Mouse (Mus musculus): ENCODE data around the gene Gm11011. TPM values are rescaled to one million over a fixed set of nuclear protein-coding genes. Genes with fewer than 3 reads are reported as not detected.

Gene Gm11011
- total RNA-seq, 1 experiment from 2014 or later, result not detected

DNA sequence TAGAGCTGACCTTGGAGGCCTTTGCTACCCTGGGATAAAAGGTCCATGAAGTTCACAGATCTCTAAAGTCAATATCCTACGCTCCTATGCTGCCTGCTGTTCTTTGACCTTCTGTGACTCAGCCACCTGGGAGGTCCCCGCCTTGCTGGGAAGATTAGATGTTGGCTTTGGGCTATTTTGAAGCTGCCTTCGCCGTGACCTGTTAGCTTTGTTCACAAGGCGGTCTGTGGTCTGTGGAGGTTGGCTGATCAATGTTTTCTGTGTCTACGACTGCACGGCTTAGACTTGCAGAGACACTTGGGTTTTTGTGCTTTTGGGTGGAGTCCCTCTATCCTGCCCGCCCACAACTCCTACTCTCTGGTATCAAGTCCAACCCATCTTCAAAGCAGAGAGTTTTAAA, 2.9 kb upstream of the Gm11011 start:
- ATAC-seq (replicated peaks; ENCODE audit: low read depth, poor library complexity, severe bottlenecking), result no peak

DNA sequence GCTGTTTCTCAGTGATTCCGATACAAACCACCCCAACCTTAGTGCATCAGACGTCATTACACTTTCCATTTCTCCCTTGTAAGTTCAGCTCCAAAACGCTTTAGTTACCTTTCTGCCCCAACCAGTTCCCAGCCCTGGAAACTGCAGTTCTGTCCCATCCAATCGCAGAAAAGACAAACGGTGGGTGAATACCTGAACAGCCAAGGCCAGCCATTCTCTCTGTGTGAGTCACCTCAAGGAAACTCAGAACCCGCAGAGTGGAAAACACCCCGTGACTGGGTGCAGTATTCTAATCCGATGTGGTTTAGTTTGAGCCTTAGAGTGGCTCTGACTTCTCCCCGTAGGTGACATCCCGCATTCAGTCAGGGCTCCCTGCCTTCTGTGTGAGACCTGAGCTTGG, 2.2 kb upstream of the Gm11011 start:
- no peak for ATAC-seq (replicated peaks; ENCODE audit: low read depth, poor library complexity, severe bottlenecking)

DNA sequence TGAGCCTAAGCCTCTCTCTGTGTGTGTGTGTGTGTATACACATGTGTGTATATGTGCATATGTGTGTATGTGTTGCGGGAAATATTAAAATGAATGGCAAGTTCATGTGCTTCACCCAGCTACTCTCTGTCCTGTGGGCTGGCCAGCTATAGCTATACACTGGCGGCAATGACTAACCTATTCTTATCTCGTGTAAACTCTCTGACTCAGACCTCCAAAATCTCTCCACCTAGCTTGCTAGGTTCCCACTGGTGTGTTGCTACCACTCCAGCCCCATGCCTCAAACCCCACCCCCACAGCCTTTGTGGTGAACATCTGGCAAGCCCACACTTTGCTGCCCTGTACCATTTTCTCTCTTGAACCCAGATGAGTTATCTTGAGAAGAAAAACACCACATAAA, 857 bp downstream of the Gm11011 start:
- no peak for ATAC-seq (replicated peaks; ENCODE audit: low read depth, poor library complexity, severe bottlenecking)

DNA sequence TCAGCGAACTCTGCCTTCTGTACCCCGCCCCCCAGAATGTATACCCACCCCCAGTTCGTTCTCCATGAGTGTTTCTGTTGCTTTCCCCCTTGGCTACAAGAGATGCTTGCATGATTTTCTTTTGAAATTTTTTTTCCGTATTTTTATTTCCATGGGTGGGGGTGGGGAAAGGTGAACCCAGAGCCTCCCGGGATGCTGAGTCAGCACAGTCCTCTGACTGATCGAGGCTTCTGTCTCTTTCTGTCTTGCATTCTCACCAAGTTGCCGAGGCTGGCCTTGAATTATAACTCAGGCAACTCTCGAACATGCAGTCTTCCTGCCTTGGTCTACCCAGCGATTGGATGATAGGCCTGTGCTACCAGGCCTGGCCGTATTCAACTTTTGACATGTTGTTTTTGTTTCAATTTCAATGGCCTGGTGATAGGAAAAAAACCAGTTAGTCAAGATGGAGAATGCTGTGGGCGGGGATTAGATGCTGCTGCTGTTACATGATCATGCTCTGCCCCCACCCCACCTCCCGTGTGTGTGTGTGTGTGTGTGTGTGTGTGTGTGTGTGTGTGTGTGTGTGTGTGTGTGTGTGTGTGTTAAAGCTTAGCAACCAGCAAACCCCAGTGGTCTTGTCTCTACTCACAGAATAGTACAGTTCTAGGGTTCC, 1.8 kb downstream of the Gm11011 start:
- ATAC-seq (replicated peaks; ENCODE audit: low read depth, poor library complexity, severe bottlenecking), result no peak

DNA sequence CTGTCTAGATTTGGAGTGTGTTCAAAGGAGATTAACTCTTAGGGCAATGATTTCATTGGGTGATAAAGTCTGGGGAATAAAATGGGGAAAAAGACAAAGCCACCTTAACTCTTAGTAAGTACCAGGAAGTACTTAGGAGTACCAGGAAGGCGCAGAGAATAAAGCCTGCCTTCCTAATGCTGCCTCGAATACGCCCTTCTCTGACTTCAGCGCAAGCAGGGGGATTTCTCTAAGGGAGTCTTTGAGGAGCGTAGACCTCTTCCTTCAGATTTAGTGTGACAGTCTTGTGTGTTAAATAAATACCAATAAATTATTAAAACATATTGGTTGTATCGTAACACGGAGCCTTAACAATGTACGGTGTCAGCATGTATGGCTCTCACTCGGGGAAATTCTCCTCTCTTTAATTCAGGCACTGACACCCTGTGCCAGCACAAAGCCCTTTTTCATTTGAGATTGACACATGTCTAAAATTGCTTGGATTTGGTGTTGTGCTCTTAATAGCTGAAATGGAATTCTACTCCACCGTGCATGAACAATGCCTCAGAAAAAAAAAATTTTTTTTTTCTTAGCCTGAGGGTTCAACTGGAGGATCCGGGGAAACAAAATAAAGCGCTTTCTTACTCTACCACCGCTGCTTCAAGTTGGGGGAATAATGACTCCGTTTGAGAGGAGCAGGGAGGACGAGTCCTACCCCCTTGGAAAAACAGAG, 2.6 kb downstream of the Gm11011 start:
- ATAC-seq (replicated peaks; ENCODE audit: low read depth, poor library complexity, severe bottlenecking), result no peak

DNA sequence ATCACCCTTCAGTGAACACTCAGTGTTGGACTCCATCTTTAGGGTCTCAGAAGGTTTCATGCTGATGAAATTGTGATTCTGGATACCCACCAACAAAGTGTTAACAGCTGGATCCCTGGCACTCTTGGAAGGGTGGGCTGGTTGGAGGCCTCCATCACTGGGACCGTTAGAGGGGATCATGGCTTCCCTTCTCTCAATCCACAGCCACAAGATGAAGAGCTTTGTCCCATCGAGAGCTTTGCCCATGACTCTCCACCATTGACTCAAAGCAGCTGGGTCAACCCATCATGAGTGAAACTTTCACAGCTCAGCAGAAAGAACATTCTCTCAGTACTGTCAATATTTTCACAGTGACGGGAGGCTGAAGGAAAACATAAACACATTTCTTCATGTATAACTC, 4.1 kb downstream of the Gm11011 start:
- no peak for ATAC-seq (replicated peaks; ENCODE audit: low read depth, poor library complexity, severe bottlenecking)

DNA sequence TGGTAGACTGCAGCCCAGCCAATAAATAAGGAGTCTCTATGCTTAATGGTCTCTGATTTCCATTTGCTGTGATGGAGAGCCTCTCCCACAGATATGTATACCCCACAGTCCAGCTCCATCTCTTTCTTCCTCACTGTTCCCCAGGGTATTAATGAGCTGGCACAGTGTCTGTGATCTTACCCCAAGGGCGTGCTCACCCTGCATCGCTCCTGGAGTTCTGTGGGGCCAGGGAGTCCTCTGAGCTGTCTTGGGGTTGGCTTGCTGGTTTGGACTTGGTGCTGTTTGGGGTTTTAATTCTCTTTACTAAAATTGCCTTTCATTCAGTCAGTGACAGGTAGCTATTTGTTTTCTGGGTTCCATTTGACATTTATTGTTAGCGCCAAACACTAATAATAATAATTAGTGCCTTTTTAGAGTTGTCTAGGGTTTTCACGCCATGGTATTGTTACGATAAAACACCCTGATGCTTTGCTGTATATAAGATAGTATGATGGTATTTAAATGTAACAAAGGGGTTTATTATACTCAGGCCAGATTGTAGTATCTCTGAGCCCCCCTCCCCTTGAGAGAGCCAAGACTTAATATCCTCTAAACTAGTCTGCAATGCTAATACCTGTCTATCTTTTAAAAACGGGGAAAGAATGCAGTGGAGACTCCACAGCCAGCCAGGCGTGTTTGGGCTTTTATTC, 9.9 kb downstream of the Gm11011 start:
- ATAC-seq (replicated peaks; ENCODE audit: low read depth, poor library complexity, severe bottlenecking), result no peak

DNA sequence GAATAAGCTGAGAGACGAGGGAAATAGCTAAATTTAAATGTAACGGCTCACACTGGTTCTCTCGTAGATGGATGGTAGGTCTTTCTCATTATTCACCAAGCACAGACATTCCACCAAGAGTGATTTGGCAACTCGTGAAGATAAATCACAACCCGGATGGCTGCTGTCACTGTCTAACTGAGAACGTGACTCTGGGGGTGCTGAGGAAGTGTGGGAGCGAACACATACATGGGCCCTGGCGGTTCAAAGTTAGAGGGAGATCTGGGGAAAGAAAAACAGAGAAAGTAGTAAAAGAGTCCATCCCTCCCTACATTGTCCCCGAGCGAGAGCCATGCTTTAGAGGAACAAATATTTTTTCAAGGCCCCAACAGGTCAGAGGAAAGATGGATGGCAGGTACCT, 17.5 kb downstream of the Gm11011 start:
- no peak for ATAC-seq (replicated peaks; ENCODE audit: low read depth, poor library complexity, severe bottlenecking)

DNA sequence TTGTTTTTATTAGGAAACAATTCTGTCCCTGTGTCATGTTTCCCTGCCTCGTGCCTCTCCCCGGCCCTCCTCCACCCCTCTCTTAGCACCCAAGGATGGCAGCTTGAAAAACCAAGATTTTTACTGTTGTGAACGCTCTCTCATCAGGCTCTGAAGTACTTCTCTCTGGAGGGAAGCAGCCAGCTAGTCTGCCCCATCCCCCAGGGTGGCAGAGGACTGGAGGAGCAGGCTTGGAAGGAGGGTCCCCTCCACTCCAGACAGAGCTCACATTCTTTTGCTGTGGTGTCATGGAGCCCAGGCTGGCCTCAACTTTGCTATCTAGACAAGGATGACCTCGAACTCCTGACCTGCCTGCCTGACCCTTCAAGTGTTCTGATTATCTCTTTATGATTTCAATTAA, 21.4 kb downstream of the Gm11011 start:
- no peak for ATAC-seq (replicated peaks; ENCODE audit: low read depth, poor library complexity, severe bottlenecking)

DNA sequence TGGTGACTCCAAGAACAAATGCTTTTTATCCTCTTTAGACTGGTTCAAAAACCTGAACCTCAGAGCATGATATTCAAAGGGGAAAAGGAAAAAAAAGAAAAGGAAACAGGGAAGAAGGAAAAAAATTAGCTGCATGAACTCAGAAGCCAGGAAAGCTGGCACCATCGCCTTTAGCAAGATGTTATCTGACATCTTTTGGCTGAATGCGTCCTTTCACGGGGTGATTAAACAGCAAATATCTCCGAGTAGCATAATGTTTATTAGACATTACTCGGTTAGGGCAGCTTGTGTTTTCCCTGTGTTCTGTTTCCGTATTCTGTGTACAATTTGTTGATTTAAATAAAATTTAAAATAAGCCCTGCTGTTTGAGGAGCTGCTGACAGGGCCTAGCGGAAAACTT, 21.8 kb downstream of the Gm11011 start:
- ATAC-seq (replicated peaks; ENCODE audit: low read depth, poor library complexity, severe bottlenecking), result no peak

DNA sequence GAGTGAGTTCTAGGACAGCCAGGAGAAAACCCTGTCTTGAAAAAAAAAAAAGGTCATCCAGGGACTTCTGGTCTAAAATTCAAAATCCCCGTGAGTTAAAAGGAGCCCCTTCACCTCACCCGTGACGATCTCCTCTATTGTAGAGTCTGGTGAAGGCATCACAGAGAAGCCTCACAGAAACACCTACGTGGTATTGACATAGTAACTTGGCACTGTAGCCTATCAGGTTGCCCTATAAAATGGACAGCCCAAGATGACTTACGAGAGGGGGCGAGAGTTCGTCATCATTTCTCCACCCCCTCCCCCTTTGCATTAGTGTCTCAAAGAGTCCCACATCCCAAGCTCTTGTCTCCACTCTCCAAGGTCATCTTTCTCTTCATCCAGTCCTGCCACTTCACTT, 41.9 kb downstream of the Gm11011 start:
- ATAC-seq (replicated peaks; ENCODE audit: low read depth, poor library complexity, severe bottlenecking), result no peak

DNA sequence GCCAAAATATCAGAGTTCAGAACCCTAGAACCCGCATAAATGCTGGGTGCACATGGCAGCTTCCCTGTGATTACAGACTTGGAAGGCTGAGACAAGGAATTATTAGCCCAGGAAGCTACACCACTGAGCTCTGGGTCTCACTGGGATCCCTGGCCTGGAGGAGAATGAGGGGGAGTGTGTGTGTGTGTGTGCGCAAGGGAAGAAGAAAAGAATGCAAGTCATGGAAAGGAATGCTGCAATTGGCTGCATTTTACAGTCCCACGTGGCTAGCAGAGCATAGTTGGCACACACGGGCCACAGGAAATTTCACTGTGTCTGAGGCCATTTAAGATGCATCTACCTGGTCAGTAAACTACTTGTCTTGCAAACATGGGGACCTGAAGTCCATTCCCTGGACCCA, 48.6 kb downstream of the Gm11011 start:
- ATAC-seq (replicated peaks; ENCODE audit: low read depth, poor library complexity, severe bottlenecking), result no peak

Other genes with a start within 250 kb of the Gm11011 start
- not detected in 2 replicates for gene Tshz2, start 45.3 kb upstream of the Gm11011 start, total RNA-seq (2017)